Mouse (Mus musculus): Measurements from ENCODE around the gene Dgkz. TPM values are rescaled to one million over a fixed set of nuclear protein-coding genes. Genes with fewer than 3 reads are reported as not detected.

Dgkz gene
- polyA plus RNA-seq, 1 experiment from 2014 or later = 31.9 TPM

GRCm38 (mm10) chr2:91942356-91942755, 33.3 kb downstream of the Dgkz start:
- Histone ChIP-seq H3K9ac (no peak overlapping the region), H3K4me2 (replicated peaks) (no peak overlapping the region), H3K27ac (no peak overlapping the region), H3K4me3 (no peak overlapping the region), H3K36me3 (peaks cover 25% of the 10 kb centered on the region), H3K4me1 (peaks cover 13% of the 10 kb centered on the region), H3K27me3 (no peaks in the 10 kb centered on the region), H3K9me3 (replicated peaks) (no peaks in the 10 kb centered on the region)
- ATAC-seq (ENCODE audit: low FRiP score) = no peak
- 74% methylated on average over 6 of the region's 6 CpGs for WGBS

- Histone ChIP-seq H3K9me3 (replicated peaks) (no peaks in the 10 kb centered on the region), H3K36me3 (peaks cover 42% of the 10 kb centered on the region), H3K4me3 (no peak overlapping the region), H3K4me2 (replicated peaks) (no peak overlapping the region), H3K9ac (no peak overlapping the region), H3K27me3 (no peaks in the 10 kb centered on the region), H3K27ac (no peak overlapping the region), H3K4me1 (peaks cover 9% of the 10 kb centered on the region)
- no peak for ATAC-seq (ENCODE audit: low FRiP score)
- WGBS = 84% methylated on average over 15 of the region's 15 CpGs
Measured at GRCm38 (mm10) chr2:91939303-91939935, 36.2 kb downstream of the Dgkz start.

DNA sequence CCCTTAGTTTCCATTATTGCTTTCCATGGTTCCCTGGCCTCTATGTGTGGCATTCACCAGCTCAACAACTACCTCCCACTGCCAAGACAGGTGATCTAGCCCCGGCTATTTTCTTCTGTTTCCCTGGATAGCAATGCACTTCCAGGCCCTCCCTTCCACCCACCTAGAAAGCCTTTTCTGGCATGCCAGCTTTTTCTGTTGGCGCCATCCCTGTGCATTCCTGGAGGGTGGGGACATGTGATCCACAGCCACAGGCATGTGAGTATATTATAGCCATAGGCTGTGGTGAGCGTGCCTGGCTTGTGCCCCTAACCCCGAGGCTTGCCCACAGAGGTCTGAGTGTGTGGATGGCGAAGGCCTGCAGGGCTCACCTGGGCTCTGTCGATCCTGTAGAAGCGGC, 39.5 kb downstream of the Dgkz start:
- Histone ChIP-seq H3K4me3 (no peak overlapping the region), H3K27ac (no peak overlapping the region), H3K4me1 (peaks cover 34% of the 10 kb centered on the region), H3K4me2 (replicated peaks) (no peak overlapping the region), H3K9me3 (replicated peaks) (no peaks in the 10 kb centered on the region), H3K36me3 (peaks cover 42% of the 10 kb centered on the region), H3K27me3 (no peaks in the 10 kb centered on the region), H3K9ac (no peak overlapping the region)
- ATAC-seq (ENCODE audit: low FRiP score) = no peak
- 93% methylated on average over 7 of the region's 7 CpGs for WGBS

GRCm38 (mm10) chr2:91934826-91935525, 40.7 kb downstream of the Dgkz start:
- no peak for ATAC-seq (ENCODE audit: low FRiP score)
- Histone ChIP-seq H3K9ac (no peak overlapping the region), H3K4me3 (no peak overlapping the region), H3K4me2 (replicated peaks) (no peak overlapping the region), H3K27ac (no peak overlapping the region), H3K36me3 (peaks cover 39% of the 10 kb centered on the region), H3K9me3 (replicated peaks) (no peaks in the 10 kb centered on the region), H3K27me3 (no peaks in the 10 kb centered on the region), H3K4me1 (peaks cover 40% of the 10 kb centered on the region)
- 89% methylated on average over 9 of the region's 9 CpGs for WGBS

DNA sequence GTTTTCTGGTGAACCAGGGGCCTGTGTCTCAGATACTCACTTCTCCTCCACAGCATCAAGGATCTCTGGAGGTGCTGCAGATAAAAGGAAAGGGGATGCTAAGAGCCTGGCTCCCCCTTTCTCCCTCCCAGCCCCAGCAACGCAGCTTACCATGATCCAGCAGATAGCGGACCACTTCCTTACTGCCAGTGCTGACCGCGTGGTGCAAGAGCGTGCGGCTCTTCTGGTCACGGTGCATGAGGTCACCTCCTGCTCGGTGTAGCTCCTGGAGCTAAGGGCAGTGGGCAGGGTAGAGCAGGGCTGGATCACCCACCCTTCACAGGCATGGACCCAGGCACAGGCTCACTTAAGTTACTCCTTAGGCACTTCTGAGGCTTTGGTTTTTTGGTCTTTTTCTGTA, 41.6 kb downstream of the Dgkz start:
- no peak overlapping the region for H3K4me3 ChIP-seq
- H3K36me3 ChIP-seq = peaks cover 33% of the 10 kb centered on the region
- H3K4me1 ChIP-seq = peaks cover 47% of the 10 kb centered on the region
- WGBS = 54% methylated on average over 8 of the region's 8 CpGs
- no peak overlapping the region for H3K27ac ChIP-seq
- ATAC-seq (ENCODE audit: low FRiP score) = no peak
- H3K9ac ChIP-seq = no peak overlapping the region
- no peaks in the 10 kb centered on the region for H3K9me3 ChIP-seq (replicated peaks)
- H3K27me3 ChIP-seq = no peaks in the 10 kb centered on the region
- no peak overlapping the region for H3K4me2 ChIP-seq (replicated peaks)

DNA sequence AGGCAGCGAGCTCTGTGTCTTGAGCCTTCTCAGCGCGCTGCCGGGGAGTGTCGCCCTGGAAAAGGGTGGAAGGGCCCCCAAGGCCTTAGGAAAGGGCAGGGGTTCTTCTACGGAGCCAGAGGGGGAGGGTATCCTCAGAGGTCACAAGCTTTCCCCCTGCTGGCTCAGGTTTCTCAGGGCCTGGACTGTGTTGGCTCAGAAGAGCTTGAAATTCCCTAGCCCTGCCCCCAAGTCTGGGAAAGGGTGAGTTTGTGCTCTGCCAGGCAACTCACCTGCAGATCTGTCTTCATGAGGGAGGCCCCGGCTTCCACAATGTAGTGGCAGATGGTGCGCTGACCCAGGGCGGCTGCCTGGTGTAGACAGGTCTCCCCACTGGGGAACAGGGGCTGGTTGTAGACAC, 42.2 kb downstream of the Dgkz start:
- Histone ChIP-seq H3K27ac (peak overlapping the region; percentile 95), H3K36me3 (peaks cover 30% of the 10 kb centered on the region), H3K4me1 (peaks cover 49% of the 10 kb centered on the region), H3K9ac (peak overlapping the region; percentile 20; the same call in 1 of the 2 replicates), H3K4me3 (no peak overlapping the region), H3K9me3 (replicated peaks) (no peaks in the 10 kb centered on the region), H3K4me2 (replicated peaks) (no peak overlapping the region), H3K27me3 (no peaks in the 10 kb centered on the region; the same call in 1 of the 2 replicates)
- no peak for ATAC-seq (ENCODE audit: low FRiP score)
- 29% methylated on average over 9 of the region's 9 CpGs for WGBS

DNA sequence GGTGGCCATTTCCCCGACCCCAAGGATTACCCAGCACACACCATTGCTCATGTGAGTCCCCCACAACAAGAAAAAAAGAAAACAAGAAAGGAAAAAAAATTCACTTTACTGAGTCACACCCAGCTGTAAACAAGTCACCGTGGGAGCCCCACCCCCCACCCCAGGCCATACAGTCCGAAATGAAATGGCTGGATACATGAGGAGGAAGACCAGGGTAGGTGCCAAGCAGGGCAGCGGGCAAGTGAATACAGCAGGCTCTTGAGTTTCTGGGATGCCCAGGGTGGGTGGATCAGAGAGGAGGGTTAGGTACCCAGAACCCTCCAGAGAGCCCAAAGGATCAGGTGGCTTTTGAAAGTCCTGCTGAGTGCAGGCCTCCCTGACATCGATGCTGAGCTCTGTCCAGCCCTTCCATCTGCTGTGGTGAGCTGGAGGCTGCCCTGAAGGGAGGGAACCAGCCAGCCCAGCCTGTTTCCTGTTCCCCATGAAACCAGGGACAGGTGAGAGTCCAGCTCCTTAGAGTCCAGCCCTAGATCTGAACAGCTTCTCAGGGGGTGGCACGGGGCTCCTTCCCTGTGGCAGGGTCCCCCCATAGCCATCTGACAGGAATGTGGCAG, 42.8 kb downstream of the Dgkz start:
- Histone ChIP-seq H3K36me3 (peaks cover 27% of the 10 kb centered on the region), H3K4me1 (peaks cover 55% of the 10 kb centered on the region)

GRCm38 (mm10) chr2:91932160-91932711, 43.4 kb downstream of the Dgkz start, which contains the start of gene Mdk:
Gene Mdk, minus strand, starts transcription at chr2:91932297.
- H3K9me3 ChIP-seq (replicated peaks) = no peaks in the 10 kb centered on the region
- peaks cover 20% of the 10 kb centered on the region for H3K36me3 ChIP-seq
- H3K9ac ChIP-seq = peak within 1 kb of the TSS; percentile 90
- H3K4me1 ChIP-seq = peaks cover 55% of the 10 kb centered on the region
- 2% methylated on average over 14 of the region's 16 CpGs for WGBS
- peak; percentile 1; the same call in 1 of the 2 replicates for ATAC-seq (ENCODE audit: low FRiP score)
- H3K27me3 ChIP-seq = no peaks in the 10 kb centered on the region; the same call in 1 of the 2 replicates
- peak within 1 kb of the TSS; percentile 95 for H3K27ac ChIP-seq
- peak within 1 kb of the TSS; percentile 75 for H3K4me3 ChIP-seq
- peak within 1 kb of the TSS; percentile 63 for H3K4me2 ChIP-seq (replicated peaks)

More for the DNA sequence above, 42.8 kb downstream of the Dgkz start:
- Histone ChIP-seq H3K4me2 (replicated peaks) (peak overlapping the region; percentile 63), H3K27ac (peak overlapping the region; percentile 95), H3K4me3 (no peak overlapping the region), H3K9ac (peak overlapping the region; percentile 20; the same call in 1 of the 2 replicates), H3K9me3 (replicated peaks) (no peaks in the 10 kb centered on the region), H3K27me3 (no peaks in the 10 kb centered on the region; the same call in 1 of the 2 replicates)
- WGBS = 12% methylated on average over 6 of the region's 6 CpGs
- ATAC-seq (ENCODE audit: low FRiP score) = no peak

DNA sequence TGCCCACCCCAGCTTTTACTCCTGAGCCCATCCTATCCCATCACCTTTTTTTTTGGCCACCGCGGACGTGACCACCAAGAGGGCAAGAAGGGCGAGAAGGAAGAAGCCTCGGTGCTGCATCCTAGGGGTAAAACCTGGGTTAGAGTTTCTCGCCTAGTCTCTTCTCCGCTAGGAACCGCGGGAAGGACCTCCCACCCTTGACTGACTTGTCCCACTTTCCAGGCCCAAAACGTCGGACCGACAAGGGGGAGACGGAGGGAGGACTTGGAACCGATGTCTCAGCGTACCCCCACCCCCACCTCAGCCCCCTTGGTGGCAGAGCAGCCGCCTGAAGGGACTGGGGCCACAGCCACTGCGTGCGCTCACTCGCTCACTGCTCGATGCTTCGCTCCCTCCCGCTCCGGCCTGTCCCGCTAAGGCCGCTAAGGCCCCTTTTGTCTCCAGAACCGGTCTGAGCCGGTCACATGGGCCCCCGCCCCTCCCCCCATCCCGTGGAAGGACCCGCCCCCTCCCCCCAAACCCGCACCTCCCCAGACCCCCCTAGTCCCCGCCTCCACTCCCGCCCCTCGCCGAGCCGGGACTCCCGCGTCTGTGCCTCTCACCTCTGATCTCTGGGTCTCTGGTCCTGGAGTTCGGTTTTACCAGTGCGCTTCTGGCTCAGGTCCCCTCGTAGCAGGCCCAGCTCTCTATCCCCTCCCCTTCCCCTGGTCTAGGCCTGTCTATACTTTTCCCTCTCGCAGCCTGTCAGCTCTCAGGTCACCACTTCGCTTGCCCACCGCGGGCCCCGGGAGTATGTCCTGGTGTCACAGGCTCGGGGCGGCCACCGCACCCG, 44.1 kb downstream of the Dgkz start:
- H3K27me3 ChIP-seq = peaks cover 5% of the 10 kb centered on the region; the same call in 1 of the 2 replicates
- no peaks in the 10 kb centered on the region for H3K9me3 ChIP-seq (replicated peaks)
- peak overlapping the region; percentile 90 for H3K9ac ChIP-seq
- under 1% methylated on average over 50 of the region's 50 CpGs for WGBS
- peaks cover 14% of the 10 kb centered on the region for H3K36me3 ChIP-seq
- peak; percentile 84 for ATAC-seq (ENCODE audit: low FRiP score)
- peak overlapping the region; percentile 95 for H3K27ac ChIP-seq
- H3K4me2 ChIP-seq (replicated peaks) = peak overlapping the region; percentile 63
- peak overlapping the region; percentile 75 for H3K4me3 ChIP-seq
- H3K4me1 ChIP-seq = peaks cover 48% of the 10 kb centered on the region

GRCm38 (mm10) chr2:91930761-91931291, 44.8 kb downstream of the Dgkz start:
- no peak; the same call in none of the 2 replicates for ATAC-seq (ENCODE audit: low FRiP score)
- peaks cover 6% of the 10 kb centered on the region for H3K36me3 ChIP-seq

GRCm38 (mm10) chr2:91929936-91930335, 45.7 kb downstream of the Dgkz start:
- H3K36me3 ChIP-seq = 0 out of 2 replicates have a peak, but pooled peaks cover 5% of the 10 kb centered on the region
- H3K27ac ChIP-seq = no peak overlapping the region
- H3K4me2 ChIP-seq (replicated peaks) = peak overlapping the region; percentile 63
- peak overlapping the region; percentile 90 for H3K9ac ChIP-seq
- H3K4me1 ChIP-seq = peaks cover 48% of the 10 kb centered on the region
- H3K4me3 ChIP-seq = peak overlapping the region; percentile 75
- ATAC-seq (ENCODE audit: low FRiP score) = no peak
- H3K9me3 ChIP-seq (replicated peaks) = no peaks in the 10 kb centered on the region
- H3K27me3 ChIP-seq = peaks cover 11% of the 10 kb centered on the region
- WGBS = 10% methylated on average over 11 of the region's 12 CpGs

More at GRCm38 (mm10) chr2:91930761-91931291, 44.8 kb downstream of the Dgkz start:
- Histone ChIP-seq H3K4me2 (replicated peaks) (peak overlapping the region; percentile 63), H3K9me3 (replicated peaks) (no peaks in the 10 kb centered on the region), H3K27me3 (peaks cover 5% of the 10 kb centered on the region; the same call in 1 of the 2 replicates), H3K4me3 (peak overlapping the region; percentile 75), H3K9ac (peak overlapping the region; percentile 90), H3K4me1 (peaks cover 48% of the 10 kb centered on the region), H3K27ac (peak overlapping the region; percentile 95)
- WGBS = under 1% methylated on average over 22 of the region's 23 CpGs
